Mouse (Mus musculus) limb, embryonic 15.5 days (tissue): ENCODE results near the gene Sptan1. TPM values are rescaled to one million over a fixed set of nuclear protein-coding genes. Genes with fewer than 3 reads are reported as not detected.
A peak's percentile ranks its signal among the peaks of the same experiment; 100 is the strongest.

Experiments used
- ATAC-seq: fragments of 200-750 bp; cut with Nextera tagmentation; 2 replicates; pipeline ENCODE4 v1.8.0; 2017; ENCODE audit warnings: low read depth, moderate TSS enrichment; ENCODE audit not compliant: insufficient number of reproducible peaks, low FRiP score, low TSS enrichment
- H3K27ac ChIP-seq: fragments of 300-500 bp; sonication (generic); 2 replicates; pipeline ENCODE4 v1.5.1; 2015; ENCODE audit warnings: moderate library complexity, mild to moderate bottlenecking, inconsistent platforms
- H3K27me3 ChIP-seq: fragments of 300-500 bp; sonication (generic); 2 replicates; pipeline ENCODE4 v1.6.1; 2015; ENCODE audit warnings: inconsistent platforms
- H3K36me3 ChIP-seq: fragments of 300-500 bp; sonication (generic); 2 replicates; pipeline ENCODE4 v1.6.1; 2015; ENCODE audit warnings: inconsistent platforms
- H3K4me1 ChIP-seq: fragments of 300-500 bp; sonication (generic); 2 replicates; pipeline ENCODE4 v1.6.1; 2015; ENCODE audit warnings: inconsistent platforms
- H3K4me2 ChIP-seq: fragments of 300-500 bp; sonication (generic); 2 replicates; pipeline ENCODE4 v1.6.1; 2015; ENCODE audit warnings: mild to moderate bottlenecking, inconsistent platforms
- H3K4me3 ChIP-seq: fragments of 300-500 bp; sonication (generic); 2 replicates; pipeline ENCODE4 v1.5.1; 2015; ENCODE audit warnings: mild to moderate bottlenecking, inconsistent platforms
- H3K9ac ChIP-seq: fragments of 300-500 bp; sonication (generic); 2 replicates; pipeline ENCODE4 v1.6.1; 2015; ENCODE audit warnings: inconsistent platforms
- H3K9me3 ChIP-seq: fragments of 300-500 bp; sonication (generic); 2 replicates; pipeline ENCODE4 v1.6.1; 2016; ENCODE audit warnings: inconsistent platforms
- WGBS: fragments of 180-500 bp; shearing (Covaris S2); methylation state at CpG from one replicate; pipeline ENCODE4 v1.1.7; 2015; 5-methylcytosine and 5-hydroxymethylcytosine counted together
- polyA plus RNA-seq: library from polyadenylated mRNA; unstranded; fragments of >200 nt; fragmentation: Nextera tagmentation; extraction: Ambion mirVana; gene quantifications from 2 replicates; pipeline ENCODE4 v1.2.1, GENCODE M21; 2015

The Sptan1 gene
- polyA plus RNA-seq, 1 experiment from 2014 or later: 95.5 TPM

- Histone ChIP-seq H3K27ac (peak overlapping the region; percentile 91), H3K27me3 (no peaks in the 10 kb centered on the region), H3K4me2 (peak overlapping the region; percentile 85), H3K36me3 (peaks cover 6% of the 10 kb centered on the region; the same call in 1 of the 2 replicates), H3K9ac (no peak overlapping the region), H3K4me3 (peak overlapping the region; percentile 53), H3K4me1 (peaks cover 42% of the 10 kb centered on the region), H3K9me3 (no peaks in the 10 kb centered on the region)
- WGBS: 3% methylated on average over 3 of the region's 3 CpGs
- no peak for ATAC-seq
These were observed 98.4 kb downstream of the Sptan1 start for GRCm38 (mm10) chr2:30063791-30064190.

GRCm38 (mm10) chr2:30064298-30064697, 98.9 kb downstream of the Sptan1 start:
- peak overlapping the region; percentile 53; the same call in 1 of the 2 replicates for H3K4me3 ChIP-seq
- H3K36me3 ChIP-seq: peaks cover 12% of the 10 kb centered on the region; the same call in 1 of the 2 replicates
- H3K27me3 ChIP-seq: no peaks in the 10 kb centered on the region
- H3K4me1 ChIP-seq: peaks cover 42% of the 10 kb centered on the region
- no peak overlapping the region for H3K9ac ChIP-seq
- no peaks in the 10 kb centered on the region for H3K9me3 ChIP-seq
- WGBS: 30% methylated on average over 3 of the region's 3 CpGs
- H3K27ac ChIP-seq: no peak overlapping the region
- 0 out of 2 replicates have a peak overlapping the region, but pooled peaks have one; percentile 85 for H3K4me2 ChIP-seq
- no peak for ATAC-seq

- peak overlapping the region; percentile 97 for H3K9ac ChIP-seq
- H3K27me3 ChIP-seq: no peaks in the 10 kb centered on the region
- H3K9me3 ChIP-seq: no peaks in the 10 kb centered on the region
- H3K36me3 ChIP-seq: peaks cover 26% of the 10 kb centered on the region
- H3K4me2 ChIP-seq: peak overlapping the region; percentile 75
- ATAC-seq: peak; percentile 93
- H3K4me1 ChIP-seq: peaks cover 39% of the 10 kb centered on the region
- under 1% methylated on average over 65 of the region's 101 CpGs for WGBS
- peak overlapping the region; percentile 99 for H3K27ac ChIP-seq
- peak overlapping the region; percentile 92 for H3K4me3 ChIP-seq
These were observed 100.9 kb downstream of the Sptan1 start for GRCm38 (mm10) chr2:30066046-30066901.

DNA sequence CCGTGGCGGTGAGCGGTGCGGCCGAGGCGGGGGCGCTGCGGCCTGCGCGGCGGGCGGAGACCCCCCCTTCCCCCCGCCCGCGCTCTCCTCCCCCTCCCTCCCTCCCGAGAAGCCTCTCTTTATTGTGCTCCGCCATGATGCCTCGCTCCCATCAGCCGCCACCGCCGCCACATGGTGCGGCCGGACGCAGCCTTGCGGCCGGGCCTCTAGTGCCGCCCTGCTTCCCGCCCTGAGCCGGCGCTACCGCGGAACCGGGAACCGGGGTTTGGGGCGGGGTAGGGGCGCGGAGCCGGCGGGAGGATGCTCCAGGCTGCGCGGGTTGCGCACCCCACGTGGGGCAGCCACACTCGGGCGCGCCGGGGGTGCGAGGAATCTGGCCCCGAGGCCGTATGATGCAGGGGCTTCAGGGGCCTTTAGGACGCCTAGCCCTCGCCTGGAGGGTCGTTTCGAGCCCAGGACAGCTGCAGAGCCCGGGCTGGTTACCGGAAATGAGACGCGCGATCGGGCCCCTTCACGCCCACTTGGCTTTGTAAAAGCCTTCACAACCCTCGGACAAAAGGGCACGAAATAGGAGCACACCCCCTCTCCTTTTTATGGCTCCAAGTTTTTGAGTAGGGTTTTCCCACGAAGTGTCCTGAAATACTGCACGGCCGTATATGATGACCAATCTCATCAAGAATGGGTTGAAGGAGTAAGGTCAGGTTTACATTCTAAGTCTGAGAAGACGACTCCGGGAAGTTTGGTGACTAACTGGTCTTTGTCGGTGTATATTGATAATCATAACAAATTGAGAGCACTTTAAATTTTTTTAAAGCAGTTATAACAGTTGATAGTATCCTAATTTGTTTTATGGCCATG, 101.9 kb downstream of the Sptan1 start:
- under 1% methylated on average over 53 of the region's 69 CpGs for WGBS
- peak overlapping the region; percentile 92 for H3K4me3 ChIP-seq

GRCm38 (mm10) chr2:30067962-30068361, 102.6 kb downstream of the Sptan1 start:
- no peaks in the 10 kb centered on the region for H3K9me3 ChIP-seq
- H3K4me2 ChIP-seq: peak overlapping the region; percentile 75
- no peak for ATAC-seq
- WGBS: 11% methylated on average over 7 of the region's 7 CpGs
- H3K27ac ChIP-seq: no peak overlapping the region
- peaks cover 33% of the 10 kb centered on the region for H3K4me1 ChIP-seq
- H3K27me3 ChIP-seq: no peaks in the 10 kb centered on the region
- peak overlapping the region; percentile 92 for H3K4me3 ChIP-seq
- peak overlapping the region; percentile 32; the same call in 1 of the 2 replicates for H3K9ac ChIP-seq
- H3K36me3 ChIP-seq: peaks cover 33% of the 10 kb centered on the region

More for the DNA sequence above, 101.9 kb downstream of the Sptan1 start:
- peak overlapping the region; percentile 75 for H3K4me2 ChIP-seq
- peak; percentile 16; the same call in 1 of the 2 replicates for ATAC-seq
- peak overlapping the region; percentile 97 for H3K9ac ChIP-seq
- H3K9me3 ChIP-seq: no peaks in the 10 kb centered on the region
- peak overlapping the region; percentile 99 for H3K27ac ChIP-seq
- H3K4me1 ChIP-seq: peaks cover 33% of the 10 kb centered on the region
- peaks cover 26% of the 10 kb centered on the region for H3K36me3 ChIP-seq
- H3K27me3 ChIP-seq: no peaks in the 10 kb centered on the region

- H3K9me3 ChIP-seq: no peaks in the 10 kb centered on the region
- 84% methylated on average over 7 of the region's 7 CpGs for WGBS
- peaks cover 39% of the 10 kb centered on the region for H3K36me3 ChIP-seq
- H3K4me1 ChIP-seq: peaks cover 15% of the 10 kb centered on the region
- ATAC-seq: no peak
- H3K4me3 ChIP-seq: no peak overlapping the region
- H3K9ac ChIP-seq: no peak overlapping the region
- H3K27ac ChIP-seq: no peak overlapping the region
- no peaks in the 10 kb centered on the region for H3K27me3 ChIP-seq
- no peak overlapping the region for H3K4me2 ChIP-seq
These were observed 107.5 kb downstream of the Sptan1 start for GRCm38 (mm10) chr2:30072875-30073274.

GRCm38 (mm10) chr2:30073285-30073684, 107.9 kb downstream of the Sptan1 start:
- Histone ChIP-seq H3K36me3 (peaks cover 37% of the 10 kb centered on the region), H3K4me3 (no peak overlapping the region), H3K27ac (no peak overlapping the region), H3K27me3 (no peaks in the 10 kb centered on the region), H3K4me1 (peaks cover 15% of the 10 kb centered on the region), H3K4me2 (no peak overlapping the region), H3K9ac (no peak overlapping the region), H3K9me3 (no peaks in the 10 kb centered on the region)
- ATAC-seq: no peak
- WGBS: 76% methylated on average over 3 of the region's 3 CpGs

DNA sequence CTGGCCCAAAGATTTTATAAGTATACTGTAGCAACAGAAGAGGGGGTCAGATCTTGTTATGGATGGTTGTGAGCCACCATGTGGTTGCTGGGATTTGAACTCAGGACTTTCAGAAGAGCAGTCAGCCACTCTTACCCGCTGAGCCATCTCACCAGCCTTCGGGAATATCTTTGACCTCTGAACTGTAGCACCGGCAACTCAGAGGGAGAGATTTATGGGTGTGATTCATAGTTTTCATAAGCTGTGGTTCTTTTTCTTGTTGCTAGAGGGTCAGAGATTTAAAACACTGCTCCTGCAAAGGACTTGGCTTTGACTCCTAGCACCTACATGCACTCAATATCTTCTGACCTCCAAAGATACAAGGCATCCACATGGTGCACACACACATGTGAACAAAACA, 110.3 kb downstream of the Sptan1 start:
- no peak overlapping the region for H3K27ac ChIP-seq

DNA sequence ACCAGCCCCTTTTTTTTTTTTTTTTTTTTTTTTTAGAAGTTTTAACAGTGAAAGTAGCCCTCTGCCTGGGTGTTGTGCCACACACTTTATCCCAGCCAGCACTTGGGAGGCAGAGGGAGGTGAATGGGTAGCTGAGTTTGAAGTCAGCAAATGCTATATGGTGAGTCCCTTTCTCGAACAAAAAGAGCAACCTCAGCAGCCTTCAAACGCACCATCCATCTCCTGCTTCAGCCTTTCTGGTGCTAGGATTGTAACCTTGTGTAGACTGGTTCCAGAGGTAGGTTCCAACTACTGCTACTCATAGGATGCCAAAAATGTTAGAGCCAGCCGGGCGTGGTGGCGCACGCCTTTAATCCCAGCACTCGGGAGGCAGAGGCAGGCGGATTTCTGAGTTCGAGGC, 111.1 kb downstream of the Sptan1 start:
- H3K4me1 ChIP-seq: peaks cover 28% of the 10 kb centered on the region
- H3K9ac ChIP-seq: no peak overlapping the region
- no peaks in the 10 kb centered on the region for H3K9me3 ChIP-seq
- H3K4me2 ChIP-seq: no peak overlapping the region
- 88% methylated on average over 9 of the region's 9 CpGs for WGBS
- peaks cover 17% of the 10 kb centered on the region for H3K36me3 ChIP-seq
- no peak for ATAC-seq
- H3K27me3 ChIP-seq: no peaks in the 10 kb centered on the region
- no peak overlapping the region for H3K27ac ChIP-seq
- no peak overlapping the region for H3K4me3 ChIP-seq

More for the DNA sequence above, 110.3 kb downstream of the Sptan1 start:
- Histone ChIP-seq H3K4me2 (no peak overlapping the region), H3K27me3 (no peaks in the 10 kb centered on the region), H3K36me3 (peaks cover 14% of the 10 kb centered on the region), H3K9me3 (no peaks in the 10 kb centered on the region), H3K9ac (no peak overlapping the region), H3K4me1 (peaks cover 28% of the 10 kb centered on the region), H3K4me3 (no peak overlapping the region)
- no peak for ATAC-seq
- 67% methylated on average over 3 of the region's 3 CpGs for WGBS

GRCm38 (mm10) chr2:30076959-30077358, 111.6 kb downstream of the Sptan1 start:
- peak overlapping the region; percentile 61; the same call in 1 of the 2 replicates for H3K4me3 ChIP-seq
- no peak for ATAC-seq

DNA sequence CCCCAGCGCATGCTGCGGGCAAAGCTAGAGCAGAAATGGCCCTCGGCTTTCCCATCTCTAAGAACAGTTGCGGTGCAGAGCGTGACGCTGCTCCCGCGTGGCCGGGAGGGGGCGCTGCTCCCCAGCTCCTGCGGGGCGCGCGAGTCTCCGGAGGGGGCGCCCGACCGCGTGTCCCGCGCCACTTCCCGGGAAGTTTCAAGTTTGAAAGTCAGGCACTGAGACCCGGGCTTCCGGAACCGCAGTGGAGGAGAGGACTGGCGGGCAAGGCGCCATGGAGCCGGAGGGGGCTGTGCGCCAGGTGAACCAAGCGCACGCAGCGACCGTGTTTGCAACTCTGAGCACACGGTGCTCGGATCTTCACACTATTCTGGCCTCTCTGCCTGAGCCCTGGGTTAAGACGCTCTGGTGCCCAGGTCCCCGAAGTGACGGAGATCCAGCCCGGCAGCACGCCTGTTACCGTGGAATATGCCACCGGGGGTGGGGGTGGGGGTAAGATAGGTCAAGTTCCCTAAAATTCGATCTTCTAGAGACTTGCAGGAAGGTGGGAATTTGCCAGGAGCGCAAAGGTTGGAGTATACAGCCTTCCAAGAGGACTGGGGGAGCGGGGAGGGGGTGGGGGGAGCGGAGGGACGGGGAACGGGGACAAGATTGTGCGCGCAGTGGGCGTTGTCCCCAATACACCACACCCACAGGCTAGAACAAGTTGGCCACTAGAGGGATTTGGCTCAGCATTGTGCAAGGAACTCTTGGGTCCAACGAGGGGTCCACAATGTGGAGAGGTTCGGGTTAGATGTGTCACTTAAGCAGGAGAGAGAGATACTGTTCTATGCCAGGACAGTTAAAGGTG, 112.4 kb downstream of the Sptan1 start, which contains the start of gene Pkn3:
TSS of gene Pkn3 (plus strand) at position 183 of the 847 bp plus-strand sequence.
- under 1% methylated on average over 53 of the region's 53 CpGs for WGBS
- Histone ChIP-seq H3K27me3 (no peaks in the 10 kb centered on the region), H3K9me3 (no peaks in the 10 kb centered on the region), H3K27ac (peak within 1 kb of the TSS; percentile 91), H3K4me1 (peaks cover 28% of the 10 kb centered on the region), H3K4me2 (peak within 1 kb of the TSS; percentile 97), H3K36me3 (peaks cover 13% of the 10 kb centered on the region), H3K9ac (peak within 1 kb of the TSS; percentile 62), H3K4me3 (peak within 1 kb of the TSS; percentile 61)
- peak; percentile 64 for ATAC-seq

More at GRCm38 (mm10) chr2:30076959-30077358, 111.6 kb downstream of the Sptan1 start:
- peak overlapping the region; percentile 91 for H3K27ac ChIP-seq
- WGBS: 63% methylated on average over 6 of the region's 6 CpGs
- peaks cover 17% of the 10 kb centered on the region for H3K36me3 ChIP-seq
- no peaks in the 10 kb centered on the region for H3K9me3 ChIP-seq
- H3K9ac ChIP-seq: no peak overlapping the region
- peaks cover 28% of the 10 kb centered on the region for H3K4me1 ChIP-seq
- H3K4me2 ChIP-seq: peak overlapping the region; percentile 97
- H3K27me3 ChIP-seq: no peaks in the 10 kb centered on the region
